Mouse (Mus musculus) liver, embryonic 16.5 days (tissue): Measurements from ENCODE around the gene Agrp. TPM values are rescaled to one million over a fixed set of nuclear protein-coding genes. Genes with fewer than 3 reads are reported as not detected.
"Not testable (repeated sequence)": the region's sequence is repeated elsewhere in the genome, so short reads cannot be mapped to it uniquely, and the experiment has no call there.

Experiments used
- ATAC-seq: fragments of 200-750 bp; cut with Nextera tagmentation; 2 replicates; pipeline ENCODE4 v1.8.0; 2017; ENCODE audit warnings: low read depth, mild to moderate bottlenecking, moderate number of reproducible peaks, moderate library complexity
- H3K27ac ChIP-seq: fragments of 300-500 bp; sonication (generic); 2 replicates; pipeline ENCODE4 v1.5.1; 2014; ENCODE audit warnings: mild to moderate bottlenecking, low read length
- H3K27me3 ChIP-seq: fragments of 300-500 bp; sonication (generic); 2 replicates; pipeline ENCODE4 v1.6.1; 2014; ENCODE audit warnings: low read depth, low read length, mixed read lengths; ENCODE audit not compliant: control insufficient read depth, insufficient read depth
- H3K36me3 ChIP-seq: fragments of 300-500 bp; sonication (generic); 2 replicates; pipeline ENCODE4 v1.6.1; 2014; ENCODE audit warnings: mild to moderate bottlenecking; ENCODE audit not compliant: control insufficient read depth, insufficient read depth
- H3K4me1 ChIP-seq: fragments of 300-500 bp; sonication (generic); 2 replicates; pipeline ENCODE4 v1.6.1; 2014; ENCODE audit warnings: low read depth, low read length, mixed read lengths; ENCODE audit not compliant: control insufficient read depth
- H3K4me2 ChIP-seq: fragments of 300-500 bp; sonication (generic); 2 replicates; pipeline ENCODE4 v1.6.1; 2014; ENCODE audit warnings: low read depth, low read length, mixed read lengths
- H3K4me3 ChIP-seq: fragments of 300-500 bp; sonication (generic); 2 replicates; pipeline ENCODE4 v1.5.1; 2014; ENCODE audit warnings: low read depth, mild to moderate bottlenecking, low read length
- H3K9ac ChIP-seq: fragments of 300-500 bp; sonication (generic); 2 replicates; pipeline ENCODE4 v1.6.1; 2014; ENCODE audit warnings: low read depth, low read length
- H3K9me3 ChIP-seq: fragments of 300-500 bp; sonication (generic); replicated peaks from 2 replicates; pipeline ENCODE4 v1.6.1; 2016; ENCODE audit warnings: low read length; ENCODE audit not compliant: control insufficient read depth
- WGBS: fragments of 180-500 bp; shearing (Covaris S2); extraction: QIAGEN DNeasy Blood & Tissue Kit; methylation state at CpG from one replicate; pipeline ENCODE4 v1.1.7; 2014; ENCODE audit not compliant: insufficient replicate concordance; 5-methylcytosine and 5-hydroxymethylcytosine counted together
- polyA plus RNA-seq: library from polyadenylated mRNA; unstranded; fragments of >200 nt; fragmentation: Nextera tagmentation; extraction: Ambion mirVana; gene quantifications from 2 replicates; pipeline ENCODE4 v1.2.1, GENCODE M21; 2015

Gene Agrp
- polyA plus RNA-seq, 1 experiment from 2014 or later: not detected

DNA sequence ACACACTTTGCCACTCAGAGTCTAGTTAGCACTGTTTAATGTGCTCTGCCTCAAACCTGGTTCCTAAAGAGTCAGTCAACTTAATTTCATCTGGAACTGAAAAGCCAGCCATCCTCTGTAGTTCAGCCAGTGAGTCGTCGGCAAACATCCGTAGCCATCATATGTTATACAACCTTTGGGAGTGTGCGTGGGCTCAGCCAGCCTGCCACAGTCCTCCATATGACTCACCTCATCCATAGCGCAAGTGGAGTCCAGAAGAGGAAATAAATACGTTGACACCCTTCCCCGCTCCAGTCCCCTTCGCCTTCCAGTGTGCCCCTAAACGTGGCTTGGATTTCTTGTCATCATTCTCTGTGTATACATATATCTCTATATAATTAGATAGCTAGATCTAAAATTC, 65.4 kb downstream of the Agrp start:
- no peaks in the 10 kb centered on the region for H3K27me3 ChIP-seq
- WGBS: 70% methylated on average over 9 of the region's 9 CpGs
- peaks cover 6% of the 10 kb centered on the region for H3K4me1 ChIP-seq
- no peak overlapping the region for H3K9ac ChIP-seq
- no peak for ATAC-seq
- H3K9me3 ChIP-seq: no peaks in the 10 kb centered on the region
- H3K4me2 ChIP-seq: no peak overlapping the region
- H3K36me3 ChIP-seq: no peaks in the 10 kb centered on the region
- H3K4me3 ChIP-seq: no peak overlapping the region
- no peak overlapping the region for H3K27ac ChIP-seq

DNA sequence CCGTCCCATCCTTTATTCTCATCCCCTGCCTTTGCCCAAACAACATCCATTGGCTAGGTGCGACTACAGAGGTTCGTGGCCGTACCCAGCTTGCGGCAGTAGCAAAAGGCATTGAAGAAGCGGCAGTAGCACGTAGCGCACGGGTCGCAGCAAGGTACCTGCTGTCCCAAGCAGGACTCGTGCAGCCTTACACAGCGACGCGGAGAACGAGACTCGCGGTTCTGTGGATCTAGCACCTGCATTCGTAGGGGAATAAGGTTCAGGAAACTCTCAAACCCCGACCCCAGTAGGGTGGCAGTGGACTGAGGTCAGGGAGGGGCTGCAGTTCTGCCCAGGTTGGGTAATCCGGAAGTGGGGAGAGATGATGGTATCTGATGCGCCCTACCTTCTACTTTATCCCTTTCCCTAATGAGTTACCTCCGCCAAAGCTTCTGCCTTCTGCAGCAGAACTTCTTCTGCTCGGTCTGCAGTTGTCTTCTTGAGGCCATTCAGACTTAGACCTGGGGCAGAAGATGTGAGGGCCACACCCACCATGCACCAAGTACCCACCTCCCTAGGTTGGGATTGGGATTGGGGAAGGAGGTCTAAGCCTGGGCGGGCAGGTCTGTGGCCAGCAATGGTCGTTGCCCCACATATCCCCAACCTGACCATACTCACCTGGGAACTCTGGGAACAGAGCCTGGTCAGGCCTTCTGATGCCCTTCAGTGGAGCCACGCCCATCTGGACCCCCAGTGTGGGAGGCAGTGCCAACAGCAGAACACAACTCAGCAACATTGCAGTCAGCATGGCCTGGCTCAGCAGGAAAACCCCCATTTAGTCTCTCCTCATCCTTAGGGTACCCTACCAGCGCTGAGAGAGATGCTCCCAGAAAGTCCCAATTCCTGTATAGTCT, 70.2 kb downstream of the Agrp start:
- WGBS: 24% methylated on average over 27 of the region's 27 CpGs
- Histone ChIP-seq H3K9ac (peak overlapping the region; percentile 73), H3K36me3 (no peaks in the 10 kb centered on the region), H3K27me3 (no peaks in the 10 kb centered on the region), H3K4me2 (peak overlapping the region; percentile 94), H3K4me1 (peaks cover 20% of the 10 kb centered on the region), H3K4me3 (peak overlapping the region; percentile 94), H3K27ac (peak overlapping the region; percentile 77), H3K9me3 (no peaks in the 10 kb centered on the region)
- no peak for ATAC-seq

DNA sequence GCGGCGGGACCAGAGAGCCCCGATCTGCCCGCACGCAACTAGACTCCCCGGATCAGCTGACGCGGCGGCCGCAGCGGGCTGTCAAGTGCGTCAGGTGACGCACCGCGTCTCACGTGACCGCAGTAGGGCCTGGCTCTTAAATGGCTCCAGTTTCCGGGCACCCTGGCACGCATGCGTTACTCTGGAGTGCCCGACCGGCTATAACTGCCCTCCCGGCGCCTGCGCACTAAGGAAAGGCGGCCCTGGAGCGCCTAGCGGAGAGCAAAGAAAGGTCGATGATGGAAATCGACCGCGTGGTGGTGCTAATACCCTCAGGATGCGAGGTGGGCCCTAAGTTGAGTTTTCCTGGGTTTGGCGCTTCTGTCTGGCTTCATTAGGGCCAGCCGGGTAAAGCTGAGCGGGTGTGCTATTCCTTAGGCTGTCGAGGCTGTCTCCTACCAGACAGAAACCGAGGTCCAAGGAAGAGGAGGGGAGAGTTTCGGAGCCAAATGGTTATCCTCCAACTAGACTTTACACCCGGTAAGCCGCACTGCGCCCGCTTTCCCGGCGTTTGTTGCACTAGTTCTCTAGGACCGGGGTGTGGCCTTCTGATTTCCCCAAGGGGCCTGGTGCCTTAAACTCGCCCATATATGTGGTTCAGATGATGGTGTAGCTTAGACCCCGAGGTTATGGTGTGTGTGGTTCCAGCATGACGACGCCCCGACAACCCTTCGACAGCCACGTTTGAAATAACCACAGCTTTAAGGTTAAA, 71.1 kb downstream of the Agrp start, which contains the start of gene Atp6v0d1:
Gene Atp6v0d1, minus strand, starts transcription at position 96 of the 751 bp plus-strand sequence.
- Histone ChIP-seq H3K4me3 (peak within 1 kb of the TSS; percentile 94), H3K36me3 (no peaks in the 10 kb centered on the region), H3K4me1 (peaks cover 22% of the 10 kb centered on the region), H3K9me3 (no peaks in the 10 kb centered on the region), H3K4me2 (peak within 1 kb of the TSS; percentile 94), H3K9ac (peak within 1 kb of the TSS; percentile 97), H3K27ac (peak within 1 kb of the TSS; percentile 89), H3K27me3 (no peaks in the 10 kb centered on the region)
- ATAC-seq: peak; percentile 99
- WGBS: 2% methylated on average over 53 of the region's 53 CpGs

DNA sequence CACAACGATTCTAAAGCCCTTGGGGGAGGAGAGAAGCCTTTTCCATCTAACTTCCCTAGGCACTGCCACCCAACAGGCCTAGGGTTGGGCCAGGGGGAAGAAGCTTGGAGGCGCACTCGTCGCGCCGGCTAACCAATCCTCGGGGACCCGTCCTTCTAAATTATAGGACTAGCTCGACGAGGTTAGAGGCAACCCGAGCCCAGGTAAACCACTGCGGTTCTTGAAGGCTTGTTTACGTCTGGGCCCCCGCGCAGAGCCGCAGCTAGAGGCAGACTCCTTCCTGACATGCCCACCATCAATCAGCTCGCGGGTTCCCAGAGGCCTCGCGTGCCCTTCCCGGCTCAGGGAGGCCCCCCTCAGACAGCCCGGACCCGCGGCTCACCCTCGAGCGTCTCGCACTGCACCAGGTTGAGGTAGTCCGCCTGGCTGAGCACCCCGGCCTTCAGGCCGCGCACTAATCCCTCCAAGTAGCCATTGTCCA, 71.8 kb downstream of the Agrp start:
- peak overlapping the region; percentile 97 for H3K9ac ChIP-seq
- H3K4me2 ChIP-seq: peak overlapping the region; percentile 79
- H3K4me1 ChIP-seq: peaks cover 22% of the 10 kb centered on the region
- H3K27ac ChIP-seq: peak overlapping the region; percentile 89
- peak; percentile 33 for ATAC-seq
- H3K27me3 ChIP-seq: no peaks in the 10 kb centered on the region
- WGBS: under 1% methylated on average over 31 of the region's 31 CpGs
- H3K36me3 ChIP-seq: no peaks in the 10 kb centered on the region
- H3K9me3 ChIP-seq: no peaks in the 10 kb centered on the region
- peak overlapping the region; percentile 94 for H3K4me3 ChIP-seq

DNA sequence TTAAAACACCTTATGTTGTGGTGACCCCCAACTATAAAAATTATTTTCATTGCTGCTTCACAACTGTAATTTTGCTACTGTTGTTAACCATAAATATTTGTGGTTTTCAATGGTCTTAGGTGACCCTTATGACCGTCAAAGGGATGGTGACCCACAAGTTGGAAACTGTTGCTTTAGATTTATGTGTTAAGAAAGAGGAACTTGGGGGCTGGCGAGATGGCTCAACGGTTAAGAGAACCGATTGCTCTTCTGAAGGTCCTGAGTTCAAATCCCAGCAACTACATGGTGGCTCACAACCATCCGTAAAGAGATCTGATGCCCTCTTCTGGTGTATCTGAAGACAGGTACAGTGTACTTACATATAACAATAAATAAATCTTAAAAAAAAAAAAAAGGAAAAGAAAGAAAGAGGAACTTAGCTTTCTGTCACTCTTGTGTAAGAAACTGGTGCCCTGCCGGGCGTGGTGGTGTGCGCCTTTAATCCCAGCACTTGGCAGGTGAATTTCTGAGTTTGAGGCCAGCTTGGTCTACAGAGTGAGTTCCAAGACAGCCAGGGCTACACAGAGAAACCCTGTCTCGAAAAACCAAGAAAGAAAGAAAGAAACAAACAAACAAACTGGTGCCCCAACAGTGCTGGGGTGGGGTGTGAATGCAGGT, 72.5 kb downstream of the Agrp start:
- Histone ChIP-seq H3K4me3 (peak overlapping the region; percentile 94), H3K27ac (peak overlapping the region; percentile 89), H3K4me2 (peak overlapping the region; percentile 79), H3K4me1 (peaks cover 22% of the 10 kb centered on the region), H3K9ac (peak overlapping the region; percentile 97)
- WGBS: 25% methylated on average over 9 of the region's 9 CpGs
- H3K9me3 ChIP-seq, H3K27me3 ChIP-seq, H3K36me3 ChIP-seq, ATAC-seq: not testable (repeated sequence)

DNA sequence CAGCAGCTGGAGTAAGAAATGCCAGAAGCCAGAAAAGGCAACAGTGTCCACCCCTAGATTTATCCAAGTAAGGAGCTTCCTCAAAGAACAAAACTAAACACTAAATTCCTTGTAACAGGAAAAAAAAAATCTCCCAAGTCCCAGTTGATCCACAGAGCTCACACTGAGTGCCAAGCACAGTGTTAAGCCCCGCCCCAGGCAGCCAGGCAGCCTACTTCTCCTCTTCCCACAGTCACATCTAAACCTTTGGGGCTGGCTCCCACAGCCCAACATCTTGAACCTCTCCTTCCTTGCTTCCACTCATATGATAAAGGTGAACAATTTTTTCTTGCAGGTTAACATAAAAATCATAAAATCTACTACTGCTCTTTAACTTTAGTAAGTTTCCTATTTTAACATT, 73.3 kb downstream of the Agrp start:
- Histone ChIP-seq H3K4me2 (no peak overlapping the region), H3K4me3 (no peak overlapping the region), H3K36me3 (no peaks in the 10 kb centered on the region), H3K9ac (no peak overlapping the region; the same call in 1 of the 2 replicates), H3K9me3 (no peaks in the 10 kb centered on the region), H3K27ac (no peak overlapping the region), H3K27me3 (no peaks in the 10 kb centered on the region), H3K4me1 (peaks cover 22% of the 10 kb centered on the region)
- WGBS: 76% methylated on average over 1 of the region's 1 CpGs
- no peak for ATAC-seq

DNA sequence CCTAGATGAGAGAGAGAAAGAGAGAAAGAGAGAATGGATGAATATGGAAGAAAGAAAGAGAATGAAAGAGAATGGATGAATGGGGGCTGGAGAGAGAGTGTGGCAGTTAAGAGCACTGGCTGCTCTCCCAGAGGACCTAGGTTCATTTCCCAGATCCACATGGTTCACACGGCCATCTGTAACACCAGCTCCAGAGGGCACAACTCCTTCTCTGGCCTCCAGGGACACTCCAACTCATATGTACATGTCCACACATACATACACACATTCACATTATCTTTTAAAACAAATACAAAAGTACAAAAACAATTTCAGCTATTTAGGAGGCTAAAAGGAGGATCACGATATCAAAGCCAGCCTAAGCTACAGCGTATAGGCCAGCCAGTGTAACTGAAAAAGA, 74.3 kb downstream of the Agrp start:
- 81% methylated on average over 3 of the region's 3 CpGs for WGBS
- H3K4me3 ChIP-seq: no peak overlapping the region
- H3K36me3 ChIP-seq: no peaks in the 10 kb centered on the region
- no peak overlapping the region for H3K9ac ChIP-seq
- peaks cover 22% of the 10 kb centered on the region for H3K4me1 ChIP-seq
- no peak overlapping the region for H3K4me2 ChIP-seq
- no peaks in the 10 kb centered on the region for H3K9me3 ChIP-seq
- H3K27me3 ChIP-seq: no peaks in the 10 kb centered on the region
- ATAC-seq: no peak
- no peak overlapping the region for H3K27ac ChIP-seq

DNA sequence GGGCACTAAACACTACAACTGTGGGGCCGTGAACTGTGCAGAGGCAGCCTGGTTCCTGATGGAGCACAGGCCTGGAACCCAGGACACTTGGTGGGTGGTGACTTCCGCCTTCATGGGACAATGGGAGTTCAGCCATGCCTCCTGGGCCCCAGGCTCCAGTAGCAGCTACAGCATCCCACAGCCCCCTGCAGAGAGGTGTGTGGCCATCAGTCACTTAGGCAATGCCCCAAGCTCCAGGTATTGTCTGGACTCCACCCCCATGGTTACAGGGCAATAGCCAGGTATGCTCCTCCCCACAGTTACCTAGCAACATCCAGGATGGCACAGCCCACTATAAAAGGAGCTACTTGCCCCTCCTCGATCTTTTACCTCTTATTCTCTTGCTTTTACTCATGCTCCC, 82.0 kb downstream of the Agrp start:
- no peak for ATAC-seq
- H3K4me2 ChIP-seq: no peak overlapping the region
- H3K4me1 ChIP-seq: no peaks in the 10 kb centered on the region; the same call in 1 of the 2 replicates

More for the DNA sequence above, 82.0 kb downstream of the Agrp start:
- Histone ChIP-seq H3K27ac (no peak overlapping the region), H3K27me3 (no peaks in the 10 kb centered on the region), H3K36me3 (no peaks in the 10 kb centered on the region; the same call in 1 of the 2 replicates), H3K9ac (no peak overlapping the region), H3K9me3 (no peaks in the 10 kb centered on the region), H3K4me3 (no peak overlapping the region)
- WGBS: 81% methylated on average over 3 of the region's 3 CpGs
